In genomic region chr6:97488821-97489220, GRCm38 (mm10) we compare ENCODE assay signal across 9 mouse cellular contexts.
DNase-seq lines count a peak whose midpoint lies in the region; ATAC-seq lines count a peak whose summit lies in the region.
"Had no signal": no experiment of that assay in that cellular context is flagged by ENCODE, and none has a peak within 500 bp of the region (broad histone marks: within the 10 kb centered on the region; RNA-seq: fewer than 3 reads in every experiment).

No protein-coding gene starts in this region.

- H3K9ac ChIP-seq in heart, embryonic 12.5 days, result no peak overlapping the region
- H3K9ac ChIP-seq: heart, embryonic 15.5 days had no signal

- 0 out of 2 replicates have a peak, but pooled peaks cover 3% of the 10 kb centered on the region for H3K27me3 ChIP-seq in heart, embryonic 12.5 days (replicated peaks)

- intact Hi-C loops in gastrocnemius, postnatal 36 days (cut with DNase I), result no loop called here

- DNase-seq in heart, adult 8-10 months (ENCODE audit: low spot score), result peak; percentile 66
- peak; percentile 28 to 45 for DNase-seq in gastrocnemius, postnatal 36 days
- DNase-seq in lung, postnatal 36 days, result peak; percentile 59
- no peak for DNase-seq in ovary, postnatal 10 days (ENCODE audit: low spot score)
- no peak for DNase-seq in c-Kit-positive CD71-positive TER-119-positive erythroid progenitor cells, embryonic 14.5 days (ENCODE audit: low spot score)

- H3K4me1 ChIP-seq in heart, embryonic 12.5 days (replicated peaks), result peaks cover 23% of the 10 kb centered on the region
- H3K4me1 ChIP-seq in brown adipose tissue, adult 24 weeks (ENCODE audit: control insufficient read depth, insufficient read depth, insufficient read length, low read length), result 0 out of 2 replicates have a peak, but pooled peaks cover 5% of the 10 kb centered on the region

- WGBS in heart, embryonic 12.5 days, result 40% methylated on average over 7 of the region's 7 CpGs

- H3K4me3 ChIP-seq in heart, embryonic 12.5 days, result no peak overlapping the region
- H3K4me3 ChIP-seq in brown adipose tissue, adult 24 weeks (ENCODE audit: insufficient read depth, low read depth, low read length), result no peak overlapping the region
- H3K4me3 ChIP-seq: heart, embryonic 15.5 days had no signal

- H3K9me3 ChIP-seq in heart, embryonic 12.5 days (replicated peaks), result no peaks in the 10 kb centered on the region
- H3K9me3 ChIP-seq: heart, embryonic 15.5 days had no signal

- H3K27ac ChIP-seq in heart, embryonic 12.5 days (ENCODE audit: poor library complexity, severe bottlenecking), result no peak overlapping the region
- peak overlapping the region; percentile 52; the same call in 1 of the 2 replicates for H3K27ac ChIP-seq in brown adipose tissue, adult 24 weeks (replicated peaks; ENCODE audit: low read depth, low read length)
- H3K27ac ChIP-seq: heart, embryonic 15.5 days had no signal

- ATAC-seq in heart, embryonic 12.5 days (ENCODE audit: insufficient number of reproducible peaks, low FRiP score), result no peak
- ATAC-seq in megakaryocyte, adult 5-6 weeks (ENCODE audit: poor library complexity, severe bottlenecking), result no peak

- H3K4me2 ChIP-seq in heart, embryonic 12.5 days, result no peak overlapping the region

- no peaks in the 10 kb centered on the region for H3K36me3 ChIP-seq in heart, embryonic 12.5 days
- H3K36me3 ChIP-seq: heart, embryonic 15.5 days had no signal

Comparison
In these comparisons a context has a peak if more than half of its experiments do, and no peak if none do; other contexts are left out.
1. DNase-seq: peak in heart, adult 8-10 months (single experiment), gastrocnemius, postnatal 36 days (2 of 2) and lung, postnatal 36 days (single experiment); none in ovary, postnatal 10 days (single experiment) and c-Kit-positive CD71-positive TER-119-positive erythroid progenitor cells, embryonic 14.5 days (single experiment).